10 mouse cellular contexts compared by ENCODE assay signal in genomic region chr16:38812521-38812920, GRCm38 (mm10). TPM values are rescaled to one million over a fixed set of nuclear protein-coding genes. Genes with fewer than 3 reads are reported as not detected.
DNase-seq lines count a peak whose midpoint lies in the region; ATAC-seq and TF ChIP-seq lines count a peak whose summit lies in the region.
"Had no signal": no experiment of that assay in that cellular context is flagged by ENCODE, and none has a peak within 500 bp of the region (broad histone marks: within the 10 kb centered on the region; RNA-seq: fewer than 3 reads in every experiment).

No protein-coding gene starts in this region.

- intact Hi-C loops in heart, postnatal 25 days (cut with DNase I) = loop anchor here (1.0 to 5.0 kb wide), 3 partner anchors 50 to 276 kb away; no protein-coding TSS in a partner anchor

- ATAC-seq in intestine, embryonic 14.5 days (replicated peaks; ENCODE audit: low FRiP score, low TSS enrichment, low read depth) = no peak
- ATAC-seq in intestine, embryonic 16.5 days = no peak
- ATAC-seq in monocyte, adult 5-6 weeks (replicated peaks; ENCODE audit: insufficient number of reproducible peaks, low FRiP score, low TSS enrichment, poor library complexity, severe bottlenecking) = 0 out of 2 replicates have a peak, but pooled peaks have one; percentile 63
- ATAC-seq in stomach, postnatal 0 days (ENCODE audit: low FRiP score, low TSS enrichment) = no peak

- H3K27ac ChIP-seq in intestine, embryonic 14.5 days (ENCODE audit: low read depth) = no peak overlapping the region
- no peak overlapping the region for H3K27ac ChIP-seq in intestine, embryonic 16.5 days (ENCODE audit: low read length)
- H3K27ac ChIP-seq in stomach, postnatal 0 days (replicated peaks) = no peak overlapping the region
- H3K27ac ChIP-seq: embryonic facial prominence, embryonic 15.5 days had no signal

- H3K4me3 ChIP-seq in intestine, embryonic 14.5 days (ENCODE audit: low read depth, low read length) = no peak overlapping the region
- no peak overlapping the region for H3K4me3 ChIP-seq in intestine, embryonic 16.5 days (ENCODE audit: low read length)
- H3K4me3 ChIP-seq in stomach, postnatal 0 days (ENCODE audit: low read depth, low read length) = no peak overlapping the region
- H3K4me3 ChIP-seq: embryonic facial prominence, embryonic 15.5 days had no signal

- no peak overlapping the region for H3K4me2 ChIP-seq in intestine, embryonic 14.5 days (ENCODE audit: low read length)
- H3K4me2 ChIP-seq in intestine, embryonic 16.5 days (ENCODE audit: low read depth, low read length) = no peak overlapping the region
- no peak overlapping the region for H3K4me2 ChIP-seq in stomach, postnatal 0 days (replicated peaks; ENCODE audit: low read depth)
- H3K4me2 ChIP-seq: embryonic facial prominence, embryonic 15.5 days had no signal

- WGBS in intestine, embryonic 14.5 days = 31% methylated on average over 8 of the region's 8 CpGs
- WGBS in intestine, embryonic 16.5 days = 36% methylated on average over 8 of the region's 8 CpGs
- WGBS in stomach, postnatal 0 days = 24% methylated on average over 8 of the region's 8 CpGs

- peaks cover 5% of the 10 kb centered on the region; the same call in 1 of the 2 replicates for H3K9me3 ChIP-seq in intestine, embryonic 14.5 days (ENCODE audit: control insufficient read depth, low read length)
- peaks cover 6% of the 10 kb centered on the region; the same call in 1 of the 2 replicates for H3K9me3 ChIP-seq in intestine, embryonic 16.5 days (ENCODE audit: control insufficient read depth, low read length)
- no peaks in the 10 kb centered on the region for H3K9me3 ChIP-seq in stomach, postnatal 0 days (ENCODE audit: control insufficient read depth, low read length)
- H3K9me3 ChIP-seq: embryonic facial prominence, embryonic 15.5 days had no signal

- H3K4me1 ChIP-seq in intestine, embryonic 14.5 days (replicated peaks; ENCODE audit: control insufficient read depth, insufficient read depth, low read length) = peaks cover 4% of the 10 kb centered on the region; the same call in 1 of the 2 replicates
- H3K4me1 ChIP-seq in intestine, embryonic 16.5 days (ENCODE audit: control insufficient read depth, insufficient read depth, low read length) = no peaks in the 10 kb centered on the region
- H3K4me1 ChIP-seq in stomach, postnatal 0 days (replicated peaks; ENCODE audit: control insufficient read depth, insufficient read depth) = no peaks in the 10 kb centered on the region

- DNase-seq in intestine, embryonic 14.5 days (ENCODE audit: low spot score) = peak; percentile 72
- DNase-seq in adrenal gland, adult 2 months = peak; percentile 46
- DNase-seq in embryo, embryonic 11.5 days (ENCODE audit: low read depth, low spot score) = peak; percentile 63
- peak; percentile 42 for DNase-seq in heart, postnatal 25 days (ENCODE audit: low spot score)
- DNase-seq in left cerebral cortex, adult 11 months (ENCODE audit: low spot score) = peak; percentile 15
- peak; percentile 77 for DNase-seq in stomach, postnatal 0 days (ENCODE audit: low spot score)

- H3K36me3 ChIP-seq in intestine, embryonic 14.5 days (ENCODE audit: control insufficient read depth, insufficient read depth, low read length) = no peaks in the 10 kb centered on the region
- no peaks in the 10 kb centered on the region for H3K36me3 ChIP-seq in intestine, embryonic 16.5 days (ENCODE audit: control insufficient read depth, insufficient read depth, low read length)
- no peaks in the 10 kb centered on the region for H3K36me3 ChIP-seq in stomach, postnatal 0 days (ENCODE audit: control insufficient read depth, insufficient read depth, low read length)
- H3K36me3 ChIP-seq: embryonic facial prominence, embryonic 15.5 days had no signal

- H3K9ac ChIP-seq in intestine, embryonic 14.5 days (ENCODE audit: low read length) = no peak overlapping the region
- no peak overlapping the region for H3K9ac ChIP-seq in intestine, embryonic 16.5 days (ENCODE audit: low read depth, low read length)
- no peak overlapping the region for H3K9ac ChIP-seq in stomach, postnatal 0 days (ENCODE audit: low read length)
- H3K9ac ChIP-seq: embryonic facial prominence, embryonic 15.5 days had no signal

- TF ChIP-seq CTCF in stomach, postnatal 0 days (IDR thresholded peaks at IDR 0.05; ENCODE audit: low read depth) = peak; percentile 88

- H3K27me3 ChIP-seq in intestine, embryonic 14.5 days (replicated peaks; ENCODE audit: control insufficient read depth, insufficient read depth, low read length) = no peaks in the 10 kb centered on the region
- H3K27me3 ChIP-seq in intestine, embryonic 16.5 days (replicated peaks; ENCODE audit: control insufficient read depth, insufficient read depth, low read length) = no peaks in the 10 kb centered on the region
- H3K27me3 ChIP-seq in stomach, postnatal 0 days (ENCODE audit: control insufficient read depth, insufficient read depth, low read length) = no peaks in the 10 kb centered on the region
- H3K27me3 ChIP-seq: embryonic facial prominence, embryonic 15.5 days had no signal

- no peak for TF ChIP-seq EP300 in stomach, postnatal 0 days (optimal IDR thresholded peaks at IDR 0.05)

RNA-seq across cellular contexts. Expression of gene Upk1b, which starts 12.4 kb away (rescaled TPM):
- 26.6 and 30.7 TPM in 2 replicates for polyA plus RNA-seq in intestine, embryonic 14.5 days (2014; fragmentation: Nextera tagmentation; extraction: Ambion mirVana)
- polyA plus RNA-seq in intestine, embryonic 16.5 days (2015; fragmentation: Nextera tagmentation; extraction: Ambion mirVana) = 12.0 and 13.6 TPM in 2 replicates
- total RNA-seq in adrenal gland, adult 2 months (2021) = 1 to 10 TPM; 1.8 to 3.6 TPM
- polyA plus RNA-seq in adrenal gland, adult 2 months (2012; rRNA removed) = 0.84 and 1.3 TPM in 2 replicates
- 1 to 10 TPM; 4.4 to 6.8 TPM for total RNA-seq in heart, postnatal 25 days (2021)
- not detected in 3 replicates for total RNA-seq in monocyte, adult 5-6 weeks (2017)
- polyA plus RNA-seq in stomach, postnatal 0 days (2015; fragmentation: Nextera tagmentation; extraction: Ambion mirVana) = 34.4 and 40.2 TPM in 2 replicates
- polyA plus RNA-seq: neural tube, embryonic 14.5 days had no signal

RNA-seq across cellular contexts. Expression of gene 4930435E12Rik, which starts 16.0 kb away (rescaled TPM):
- not detected in 2 replicates for polyA plus RNA-seq in intestine, embryonic 14.5 days (2014; fragmentation: Nextera tagmentation; extraction: Ambion mirVana)
- not detected in 2 replicates for polyA plus RNA-seq in intestine, embryonic 16.5 days (2015; fragmentation: Nextera tagmentation; extraction: Ambion mirVana)
- total RNA-seq in adrenal gland, adult 2 months (2021) = not detected
- not detected in 2 replicates for polyA plus RNA-seq in adrenal gland, adult 2 months (2012; rRNA removed)
- total RNA-seq in heart, postnatal 25 days (2021) = not detected
- not detected in 3 replicates for total RNA-seq in monocyte, adult 5-6 weeks (2017)
- polyA plus RNA-seq in stomach, postnatal 0 days (2015; fragmentation: Nextera tagmentation; extraction: Ambion mirVana) = not detected in 2 replicates
- polyA plus RNA-seq: embryonic facial prominence, embryonic 15.5 days; neural tube, embryonic 14.5 days had no signal

Comparison
In these comparisons a context has a peak if more than half of its experiments do, and no peak if none do; other contexts are left out.
1. DNase-seq: peak in every context shown above with its lines; median percentile 77 in stomach, postnatal 0 days; 72 in intestine, embryonic 14.5 days; 63 in embryo, embryonic 11.5 days; 46 in adrenal gland, adult 2 months; 42 in heart, postnatal 25 days; 15 in left cerebral cortex, adult 11 months.